Mouse (Mus musculus): ENCODE data around the gene 2310034G01Rik.
A peak's percentile ranks its signal among the peaks of the same experiment; 100 is the strongest.

2310034G01Rik gene

DNA sequence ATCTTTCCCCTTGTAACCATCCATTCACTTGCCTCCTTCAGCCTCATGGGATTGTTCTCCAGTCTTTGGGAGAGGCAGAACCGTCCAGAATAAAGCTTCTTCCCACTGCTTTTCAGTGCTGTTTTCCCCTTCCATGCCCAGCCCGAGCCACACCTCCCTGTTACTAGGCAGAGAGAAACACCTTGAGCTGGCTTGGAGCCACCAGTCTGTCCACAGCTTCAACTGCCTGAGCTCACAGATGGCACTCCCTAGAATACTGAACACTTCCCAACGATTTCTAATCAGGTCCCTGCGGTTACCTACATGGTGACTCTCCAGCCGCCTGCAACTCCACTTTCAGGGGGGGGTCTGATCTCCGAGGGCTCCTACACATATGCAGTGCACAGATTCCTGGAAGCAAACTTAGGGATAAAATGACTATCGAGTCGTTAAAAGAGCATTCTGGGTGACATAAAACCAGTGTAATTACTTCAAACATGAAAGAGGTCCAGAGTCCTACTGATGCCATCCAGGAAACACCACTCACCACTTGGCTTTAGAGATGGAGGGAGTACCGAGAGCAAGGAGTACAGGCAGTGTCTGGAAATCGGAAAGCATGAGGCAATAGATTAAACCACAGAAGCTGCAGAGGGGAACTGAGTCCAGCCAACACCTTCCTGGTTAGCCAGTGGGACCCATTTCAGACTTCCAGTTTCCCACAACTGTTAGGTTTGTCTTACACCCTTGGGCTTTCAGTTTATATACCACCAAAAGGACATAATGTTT is at the start of gene 2310034G01Rik:
2310034G01Rik (minus strand) TSS at position 135 of the 765 bp plus-strand sequence.
- no peak for DNase-seq (ENCODE audit: low spot score in 2 of 2)

DNA sequence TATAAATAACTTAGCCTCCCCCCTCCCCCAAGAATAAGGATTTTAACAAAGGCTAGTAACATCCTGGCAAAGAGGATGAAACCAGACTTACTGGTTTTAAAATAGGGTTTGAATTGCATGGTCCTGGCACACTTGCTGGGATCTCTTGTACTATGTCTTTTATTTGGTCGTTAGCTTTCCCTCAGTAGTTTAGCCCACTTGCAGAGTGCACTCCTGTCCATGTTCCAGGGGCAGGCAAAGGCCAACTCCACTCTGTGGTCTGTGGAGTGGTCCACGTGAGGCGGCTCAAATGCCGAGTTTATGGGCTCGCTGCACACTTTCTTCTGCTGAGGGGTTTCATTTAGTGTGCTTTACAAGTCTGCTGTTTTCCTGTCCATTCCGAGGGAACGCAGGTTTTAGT is 49.8 kb upstream of the 2310034G01Rik start:
- no peak for DNase-seq (ENCODE audit: low spot score in 2 of 2)

DNA sequence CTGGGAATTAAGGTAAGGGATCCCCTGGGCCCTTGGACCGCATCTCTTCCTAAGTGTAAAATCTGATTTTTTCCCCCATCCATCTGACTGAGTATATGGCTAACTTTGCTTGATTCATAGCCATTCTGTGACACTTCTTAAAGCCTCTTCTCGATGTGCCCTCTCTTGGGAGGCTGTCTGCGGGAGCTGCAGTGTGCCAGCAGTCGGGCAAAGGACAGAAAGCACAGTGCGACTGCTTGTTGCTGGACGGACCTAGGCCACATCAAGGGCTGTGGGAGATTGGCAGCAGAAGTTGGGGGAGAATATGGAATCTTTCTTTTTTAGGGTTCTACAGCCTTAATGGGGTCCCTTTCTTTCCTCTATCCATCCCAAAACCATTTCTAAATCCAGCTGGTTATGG is 49.3 kb upstream of the 2310034G01Rik start:
- no peak for DNase-seq (ENCODE audit: low spot score in 2 of 2)

DNA sequence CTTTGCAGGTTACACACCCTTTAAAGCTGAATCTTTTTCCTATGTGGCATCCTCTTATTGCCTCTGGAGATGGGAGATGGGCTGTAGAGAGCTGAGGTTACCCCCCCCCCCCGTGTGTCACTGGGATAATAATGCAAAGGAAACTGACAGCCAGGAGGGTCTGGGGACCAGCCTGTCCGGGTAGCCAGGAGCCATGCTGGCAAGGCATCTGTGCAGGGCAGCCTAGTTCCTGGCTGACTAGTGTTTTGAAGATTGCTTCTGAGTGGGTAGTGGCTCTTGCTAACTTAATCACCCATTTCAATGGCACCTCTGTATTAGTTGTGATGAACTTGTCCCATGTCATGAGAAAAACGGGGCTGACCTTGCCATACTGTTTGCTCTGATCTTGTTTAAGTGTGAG is 48.3 kb upstream of the 2310034G01Rik start:
- no peak for DNase-seq (ENCODE audit: low spot score in 2 of 2)

DNA sequence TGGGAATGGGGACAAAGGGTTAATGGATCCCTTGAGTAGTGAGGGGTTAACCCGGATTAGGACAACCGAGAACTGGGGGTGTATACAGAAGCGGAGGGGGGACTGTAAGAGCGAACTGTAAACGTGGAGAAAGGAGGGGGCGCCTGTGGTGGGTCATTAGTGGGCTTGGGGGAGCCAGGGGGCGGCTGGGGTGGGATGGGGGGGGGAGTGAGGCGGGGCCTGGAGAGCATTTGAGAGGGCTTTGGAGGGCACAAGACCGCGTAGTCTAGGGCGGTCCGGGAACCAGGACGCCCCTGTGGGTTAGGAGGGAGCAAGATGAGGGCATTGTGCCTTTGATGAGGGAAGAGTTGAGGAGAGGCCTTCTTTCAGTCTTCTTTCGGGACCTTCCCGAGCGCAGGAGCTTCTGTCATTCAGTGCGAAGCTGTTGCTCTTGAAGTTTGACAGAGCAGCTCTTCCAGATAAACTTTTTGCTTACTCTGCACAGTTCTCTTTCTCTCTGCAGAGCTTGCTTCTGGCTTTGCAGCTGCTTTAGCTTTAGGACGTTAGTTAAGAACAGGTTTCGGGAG is 47.4 kb upstream of the 2310034G01Rik start:
- DNase-seq (ENCODE audit: low spot score in 2 of 2), result no peak

DNA sequence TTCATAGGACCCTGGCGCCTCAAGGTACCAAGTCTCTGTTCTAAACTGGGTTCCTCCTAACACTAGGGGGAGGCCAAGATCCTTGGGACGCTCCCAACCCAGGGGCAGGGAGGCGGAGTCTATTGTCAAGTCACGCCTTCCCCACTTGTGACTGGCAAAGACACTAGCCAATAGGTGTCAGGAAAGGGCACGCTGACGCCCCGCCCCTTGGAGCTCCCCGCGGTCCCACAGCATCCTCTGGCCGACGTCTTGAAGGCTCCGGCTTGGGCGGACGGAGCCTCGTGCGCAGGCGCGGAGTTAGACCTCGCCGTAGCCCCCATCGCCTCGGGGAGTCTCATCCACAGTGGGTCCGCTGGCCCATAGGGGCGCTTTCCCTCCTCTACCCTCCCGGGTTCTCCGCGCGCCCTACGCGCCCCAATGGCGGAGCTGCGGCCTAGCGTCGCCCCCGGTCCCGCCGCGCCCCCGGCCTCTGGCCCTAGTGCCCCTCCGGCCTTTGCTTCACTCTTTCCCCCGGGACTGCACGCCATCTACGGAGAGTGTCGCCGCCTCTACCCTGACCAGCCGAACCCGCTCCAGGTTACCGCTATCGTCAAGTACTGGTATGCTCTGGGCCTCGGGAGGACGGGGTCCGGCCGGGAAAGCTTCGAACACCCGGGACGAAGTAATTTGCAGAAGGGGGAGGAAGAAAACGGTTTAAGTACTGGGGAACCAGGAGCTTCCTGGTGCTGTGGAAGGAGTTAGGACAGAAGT is 46.8 kb upstream of the 2310034G01Rik start, which contains the start of gene Sufu:
Sufu (plus strand) TSS at position 211 of the 750 bp plus-strand sequence.
- DNase-seq (ENCODE audit: low spot score in 2 of 2), result peak; percentile 98

DNA sequence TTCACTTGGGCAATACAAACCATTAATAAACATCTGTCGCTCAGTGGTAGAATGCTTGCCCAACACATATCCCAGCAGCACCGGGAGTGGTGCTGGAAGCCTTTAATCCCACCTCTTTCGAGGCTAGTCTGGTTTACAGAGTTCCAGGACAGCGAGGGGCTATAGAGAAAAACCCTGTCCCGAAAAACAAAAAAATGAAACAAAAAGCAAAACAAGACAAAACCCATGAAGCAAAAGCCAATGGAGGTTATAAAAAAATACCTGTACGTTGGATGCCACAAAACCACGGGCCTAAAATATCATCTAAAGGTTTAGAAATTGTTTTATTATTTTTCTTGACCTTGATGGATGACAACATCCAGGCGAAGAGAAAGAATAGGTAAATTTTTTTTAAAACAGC is 46.0 kb upstream of the 2310034G01Rik start:
- DNase-seq (ENCODE audit: low spot score in 2 of 2), result no peak

DNA sequence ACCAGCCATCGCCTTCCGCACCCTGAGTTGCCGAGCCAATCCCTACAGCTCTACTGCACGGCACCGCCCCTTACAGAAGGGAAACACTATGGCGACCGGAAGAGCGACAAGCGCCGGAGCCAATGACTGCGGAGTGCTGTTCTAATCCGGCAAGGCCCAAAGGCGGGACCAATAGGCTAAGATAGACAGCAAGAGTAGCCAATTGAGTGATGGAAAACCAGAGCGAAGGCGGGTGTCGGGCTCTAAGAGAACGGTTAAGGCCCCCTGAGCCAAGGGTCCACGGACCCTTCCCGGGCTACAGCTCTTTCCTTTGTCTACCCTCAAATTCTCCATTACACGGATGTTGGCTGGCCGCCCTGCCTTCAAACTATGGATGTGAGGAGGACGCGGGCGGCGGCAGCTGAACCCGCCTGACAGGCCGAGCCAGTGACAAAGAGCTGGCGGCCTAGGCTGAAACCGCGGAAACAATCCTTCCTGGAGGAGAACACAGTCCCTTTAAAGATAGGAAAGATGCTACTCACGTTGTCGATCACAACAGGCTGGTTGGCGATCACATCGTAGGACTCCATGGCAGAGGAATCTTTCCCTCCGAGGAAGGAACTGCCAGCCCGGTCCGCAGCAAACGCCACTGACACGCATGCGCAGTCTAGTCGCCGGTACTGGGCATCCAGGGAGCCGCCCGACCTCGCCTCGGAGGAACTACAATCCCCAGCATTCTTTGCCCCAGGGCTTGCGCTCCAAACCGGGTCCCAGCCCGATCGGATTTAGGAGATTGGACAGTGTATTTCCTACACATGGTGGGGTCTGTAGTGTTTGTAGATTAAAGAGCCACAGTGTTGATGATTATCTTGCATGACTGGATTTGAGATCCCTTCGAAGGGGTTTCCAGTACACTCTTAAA is 45.3 kb upstream of the 2310034G01Rik start, which contains the start of gene Actr1a:
Actr1a (minus strand) TSS at position 640 of the 901 bp plus-strand sequence.
- DNase-seq (ENCODE audit: low spot score in 2 of 2), result peak; percentile 96 to 97

DNA sequence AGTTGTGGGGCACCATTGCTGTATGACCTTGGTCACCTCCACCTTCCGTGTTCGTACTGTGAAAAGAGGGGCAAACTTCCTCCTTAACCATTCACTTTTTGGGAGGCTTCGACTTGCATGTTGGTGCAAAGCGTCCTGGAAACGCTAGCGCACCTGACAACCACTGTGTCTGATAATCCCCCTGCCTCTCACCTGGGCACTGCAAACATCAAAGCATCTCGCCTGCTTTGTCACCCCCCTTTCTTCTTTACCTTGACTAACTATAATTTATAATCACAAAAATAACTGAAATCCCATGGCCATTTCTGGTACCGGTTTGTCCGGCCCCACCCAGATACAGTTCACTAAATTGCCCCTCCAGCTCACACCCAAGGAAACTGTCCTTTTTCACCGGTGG is 44.6 kb upstream of the 2310034G01Rik start:
- DNase-seq (ENCODE audit: low spot score in 2 of 2), result no peak

DNA sequence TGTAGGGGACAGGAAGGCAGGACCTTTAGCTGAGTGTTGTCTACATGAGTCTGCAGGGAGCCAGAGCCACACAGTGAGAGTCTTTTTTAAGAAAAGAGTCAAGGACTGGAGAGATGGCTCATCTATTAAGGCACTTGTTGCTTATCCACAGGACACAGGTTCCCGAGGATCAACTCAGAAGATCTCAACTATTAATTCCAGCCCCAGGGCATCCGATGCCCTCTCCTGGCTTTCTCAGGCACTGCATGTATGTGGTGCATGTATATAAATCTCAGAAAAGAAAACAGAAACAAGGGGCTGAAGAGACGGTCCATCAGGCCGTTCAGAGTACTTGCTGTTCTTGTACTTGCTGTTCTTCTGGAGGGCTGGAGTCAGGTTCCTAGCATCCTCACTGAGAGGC is 41.9 kb upstream of the 2310034G01Rik start:
- DNase-seq (ENCODE audit: low spot score in 2 of 2), result peak; percentile 13 to 52

DNA sequence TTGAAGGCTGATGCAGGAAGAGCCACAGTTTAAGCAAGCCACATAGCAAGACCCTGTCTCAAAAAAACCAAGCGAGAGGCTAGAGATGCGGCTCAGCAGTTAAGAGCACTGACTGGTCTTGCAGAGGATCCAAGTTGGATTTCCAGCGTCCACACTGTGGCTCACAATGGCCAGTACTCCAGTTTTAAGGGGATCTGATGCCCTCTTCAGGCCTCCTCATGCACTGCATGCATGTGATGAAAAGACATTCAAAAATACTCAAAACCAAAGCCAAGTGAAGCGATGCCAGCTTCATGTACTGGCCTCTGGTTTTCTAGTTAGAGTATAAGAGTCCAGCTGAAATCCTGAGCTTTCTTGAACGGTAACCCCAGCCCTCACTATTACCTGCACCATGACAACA is 39.8 kb upstream of the 2310034G01Rik start:
- no peak for DNase-seq (ENCODE audit: low spot score in 2 of 2)

DNA sequence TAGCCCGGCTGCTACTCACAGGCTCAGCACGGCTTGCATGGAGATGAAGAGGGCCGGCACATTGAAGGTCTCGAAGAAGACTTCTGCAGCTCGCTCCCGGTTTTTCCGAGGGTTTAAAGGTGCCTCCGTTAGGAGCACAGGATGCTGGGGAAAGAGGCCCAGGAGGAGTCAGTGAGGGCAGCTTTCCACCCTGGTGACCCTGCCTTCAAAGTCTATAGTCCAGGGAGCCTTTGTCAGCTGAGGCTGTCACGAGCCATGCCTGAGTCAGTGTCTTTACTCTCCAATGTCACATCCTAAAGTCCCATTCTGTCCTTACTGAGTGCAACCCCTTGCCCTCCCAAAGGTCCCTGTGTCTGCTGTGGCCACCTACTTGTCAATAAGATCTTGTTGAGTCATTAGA is 32.2 kb upstream of the 2310034G01Rik start:
- DNase-seq (ENCODE audit: low spot score in 2 of 2), result no peak

DNA sequence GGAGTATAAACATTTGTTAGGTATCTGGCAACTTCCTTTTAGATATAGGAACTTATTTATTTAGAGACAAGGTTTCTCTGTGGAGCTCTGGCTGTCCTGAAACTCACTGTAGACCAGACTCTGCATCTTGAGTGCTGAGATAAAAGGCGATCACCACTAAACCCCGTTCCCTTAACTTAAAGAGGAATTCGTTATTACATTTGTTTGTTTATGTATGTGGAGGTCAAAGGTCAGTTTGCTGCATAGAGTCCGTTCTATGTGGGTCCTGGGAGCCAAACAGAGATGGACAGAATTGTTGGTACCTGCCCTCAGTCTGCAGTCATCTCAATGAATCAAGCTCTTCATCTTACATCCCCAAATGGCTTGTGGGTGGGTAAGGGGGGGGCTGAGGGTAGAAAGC is 25.8 kb upstream of the 2310034G01Rik start:
- no peak for DNase-seq (ENCODE audit: low spot score in 2 of 2)

DNA sequence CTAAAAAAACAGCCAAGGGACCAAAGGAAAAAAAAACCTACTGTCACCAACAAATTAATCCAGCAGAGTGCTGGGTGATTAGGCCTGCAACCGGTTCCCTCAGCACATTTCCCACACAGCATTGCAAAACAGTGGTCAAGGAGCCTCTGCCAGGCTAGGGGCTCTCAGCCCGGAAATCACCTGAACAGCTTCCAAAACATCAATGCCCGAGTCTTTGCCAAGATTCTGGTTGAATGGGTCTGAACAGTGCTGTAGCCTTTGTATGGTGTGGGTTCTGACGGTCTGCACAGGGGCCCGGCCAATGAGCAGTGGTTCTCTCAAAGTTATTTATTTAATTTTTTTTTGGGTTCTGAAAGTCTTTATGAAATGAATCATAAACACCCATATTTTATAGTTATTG is 25.4 kb upstream of the 2310034G01Rik start:
- no peak for DNase-seq (ENCODE audit: low spot score in 2 of 2)

DNA sequence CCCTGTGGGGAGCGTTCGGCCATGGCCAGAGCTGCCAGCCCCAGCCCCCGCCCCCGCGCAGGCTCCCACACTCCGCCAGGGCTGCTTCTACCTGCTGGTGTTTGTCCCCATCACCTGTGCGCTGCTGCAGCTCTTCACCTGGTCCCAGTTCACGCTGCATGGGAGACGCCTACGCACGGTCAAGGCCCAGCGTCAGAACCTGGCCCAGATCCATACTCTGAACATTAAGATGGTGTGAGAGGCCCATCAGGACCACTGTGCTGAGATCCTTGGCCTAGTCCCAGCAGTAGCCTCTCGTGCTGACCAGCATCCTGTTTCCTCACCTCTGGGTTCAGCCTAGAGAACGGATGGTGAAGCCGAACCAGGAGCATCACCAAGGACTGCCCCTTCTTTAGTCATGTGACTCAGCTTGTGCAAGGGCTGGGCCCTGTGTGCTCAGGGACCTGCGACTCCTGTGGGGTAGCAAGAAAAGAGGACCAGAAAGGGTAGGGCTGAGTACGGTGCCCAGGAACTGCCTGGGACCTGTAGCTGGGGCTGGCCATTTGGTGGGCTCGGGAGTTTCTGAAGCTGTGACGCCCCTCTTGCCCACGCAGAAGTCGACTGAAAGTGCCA is 24.5 kb upstream of the 2310034G01Rik start:
- no peak for DNase-seq (ENCODE audit: low spot score in 2 of 2)

DNA sequence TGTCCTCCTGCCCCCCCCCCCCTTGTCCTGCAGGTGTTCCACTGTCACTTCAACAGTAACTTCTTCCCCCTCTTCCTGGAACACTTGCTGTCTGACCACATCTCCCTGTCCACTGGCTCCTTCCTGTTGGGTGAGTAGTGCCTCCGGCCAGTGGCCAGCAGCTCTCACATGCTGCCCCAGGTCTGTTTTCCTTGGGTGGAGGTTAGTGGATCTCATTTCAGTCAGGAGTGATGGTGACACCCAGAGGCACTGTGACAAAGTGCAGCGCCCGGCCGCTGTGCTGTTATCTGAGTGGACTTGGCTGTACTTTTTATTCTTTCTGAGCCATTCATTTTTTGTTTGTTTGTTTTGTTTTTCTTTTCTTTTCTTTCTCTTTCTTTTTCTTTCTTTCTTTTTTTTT is 19.1 kb upstream of the 2310034G01Rik start:
- DNase-seq (ENCODE audit: low spot score in 2 of 2), result peak in 1 of 2 experiments; percentile 21

DNA sequence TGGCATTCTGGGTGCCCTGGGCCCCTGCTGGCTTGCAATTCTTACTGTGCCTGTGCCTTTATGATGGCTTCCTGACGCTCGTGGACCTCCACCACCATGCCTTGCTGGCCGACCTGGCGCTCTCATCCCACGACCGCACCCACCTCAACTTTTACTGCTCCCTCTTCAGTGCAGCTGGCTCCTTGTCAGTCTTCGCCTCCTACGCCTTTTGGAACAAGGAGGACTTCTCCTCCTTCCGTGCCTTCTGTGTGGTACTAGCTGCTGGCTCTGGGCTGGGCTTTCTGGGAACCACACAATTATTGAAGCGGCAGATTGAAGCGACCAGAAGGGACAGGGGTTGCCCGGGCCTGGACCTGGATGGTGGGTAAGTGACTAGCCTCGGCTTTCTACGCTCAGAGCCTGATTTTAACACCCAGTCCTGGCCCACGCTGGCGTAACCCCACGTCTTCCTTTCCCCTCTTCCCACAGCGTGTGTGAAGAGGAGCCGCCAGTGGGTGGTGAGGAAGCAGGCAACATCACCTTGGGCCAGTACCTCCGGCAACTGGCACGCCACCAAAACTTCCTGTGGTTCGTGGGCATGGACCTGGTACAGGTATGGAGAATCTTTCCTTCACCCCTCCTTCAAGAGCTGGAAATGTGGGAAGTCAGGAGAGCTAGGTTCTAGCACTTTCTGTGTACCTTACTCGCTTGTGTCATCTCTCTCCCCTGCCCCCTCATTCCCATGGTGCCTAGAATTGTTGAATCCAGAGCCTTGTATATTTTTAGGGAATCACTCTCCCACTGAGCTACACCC is 17.9 kb upstream of the 2310034G01Rik start:
- no peak for DNase-seq (ENCODE audit: low spot score in 2 of 2)

DNA sequence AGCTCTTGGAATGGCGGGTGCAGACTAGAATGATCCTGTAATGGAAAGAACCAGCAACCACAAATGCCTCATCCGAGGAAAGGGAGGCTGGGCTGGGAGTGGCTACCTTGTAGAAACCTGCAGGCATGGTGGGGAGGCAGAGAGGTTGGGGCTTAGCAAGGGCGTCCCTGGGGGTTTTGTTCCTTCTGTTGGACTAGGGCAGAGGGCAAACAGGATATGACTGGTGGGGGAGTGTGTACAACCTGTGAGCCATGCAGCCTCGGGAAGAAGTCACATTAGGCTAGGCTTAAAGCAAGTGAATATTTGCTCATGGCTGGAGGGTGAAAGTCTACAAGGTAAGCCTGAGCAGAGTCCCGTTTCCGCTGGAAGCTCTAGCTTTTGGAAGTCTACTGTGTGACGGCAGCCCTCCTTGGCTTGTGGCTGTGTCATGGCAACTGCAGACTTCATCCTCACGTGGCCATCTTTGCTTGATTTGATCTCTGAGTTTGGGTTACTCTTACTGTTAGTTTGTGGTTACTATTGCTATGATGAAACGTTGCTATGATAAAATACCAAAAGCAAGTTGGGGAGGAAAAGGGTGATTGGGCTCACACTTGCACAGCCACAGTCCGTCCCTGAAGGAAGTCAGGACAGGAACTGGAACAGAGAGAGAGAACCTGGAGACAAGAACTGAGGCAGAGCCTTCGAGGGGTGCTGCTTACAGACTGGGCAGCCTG is 13.3 kb upstream of the 2310034G01Rik start:
- no peak for DNase-seq (ENCODE audit: low spot score in 2 of 2)

DNA sequence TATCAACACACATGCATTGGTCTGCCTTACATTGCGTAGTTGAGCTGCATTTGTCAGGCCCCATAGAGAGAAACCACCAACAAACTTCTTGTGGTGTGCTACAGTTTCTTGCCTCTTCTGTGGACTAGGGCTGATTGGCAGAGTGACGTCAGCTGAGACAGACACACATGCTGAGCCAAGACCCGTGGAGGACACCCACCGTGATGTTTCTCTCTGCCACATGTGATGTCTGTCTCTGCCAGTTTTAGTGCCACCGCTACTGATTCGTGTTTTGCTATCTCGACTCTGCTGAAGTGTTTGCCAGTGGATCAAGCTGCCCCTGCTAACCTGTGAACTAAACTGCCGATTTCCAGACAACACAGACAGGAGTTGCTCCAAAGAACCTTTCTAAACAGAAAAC is 12.0 kb upstream of the 2310034G01Rik start:
- DNase-seq (ENCODE audit: low spot score in 2 of 2), result no peak

DNA sequence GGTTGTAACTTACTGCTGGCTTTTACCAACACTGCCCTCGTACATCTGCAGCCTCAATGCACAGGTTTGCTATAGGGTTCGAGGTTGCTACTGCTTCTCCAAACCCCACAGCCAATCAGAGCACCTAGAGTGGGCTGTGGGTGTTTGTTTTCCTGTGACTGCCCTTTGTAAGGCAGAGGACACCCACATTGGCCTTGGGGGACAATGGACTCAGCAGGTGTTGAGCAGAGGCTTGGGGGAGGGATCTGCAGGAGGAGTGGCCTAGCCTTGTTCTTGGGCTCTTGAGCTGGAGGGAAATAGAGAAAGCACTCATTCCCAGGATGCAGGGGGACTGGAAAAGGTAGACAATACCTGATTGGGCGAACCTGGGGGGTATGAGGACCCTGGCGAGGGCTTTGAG is 8.3 kb upstream of the 2310034G01Rik start:
- no peak for DNase-seq (ENCODE audit: low spot score in 2 of 2)

Data from natural killer cell, adult 2 months (primary cell).